Mouse (Mus musculus) cerebellum, postnatal 4 days (tissue): ENCODE data around the gene Strbp.

Source experiments
- DNase-seq, 2 experiments: peaks; one replicate each; pipeline ENCODE4 v3.0.0; 2022; ENCODE audit warnings: low spot score in 2 of 2, mixed read lengths in 1 of 2

Strbp gene

GRCm38 (mm10) chr2:37703230-37703954 is at the start of gene Strbp:
Gene Strbp, minus strand, starts transcription at chr2:37703859.
- peak; percentile 92 to 97 for DNase-seq

- no peak for DNase-seq
These were observed 47.5 kb upstream of the Strbp start for GRCm38 (mm10) chr2:37751114-37751513.

- DNase-seq, result no peak
These were observed 45.7 kb upstream of the Strbp start for GRCm38 (mm10) chr2:37749323-37749722.

GRCm38 (mm10) chr2:37748442-37749066 is 44.9 kb upstream of the Strbp start:
- DNase-seq, result peak in 1 of 2 experiments; percentile 58

GRCm38 (mm10) chr2:37747909-37748308 is 44.2 kb upstream of the Strbp start:
- no peak for DNase-seq

GRCm38 (mm10) chr2:37746293-37747049 is 42.8 kb upstream of the Strbp start:
- DNase-seq, result no peak

GRCm38 (mm10) chr2:37744773-37745395 is 41.2 kb upstream of the Strbp start:
- DNase-seq, result no peak

GRCm38 (mm10) chr2:37741806-37742554 is 38.3 kb upstream of the Strbp start:
- no peak for DNase-seq

GRCm38 (mm10) chr2:37735807-37736188 is 32.1 kb upstream of the Strbp start:
- no peak for DNase-seq

GRCm38 (mm10) chr2:37734979-37735806 is 31.5 kb upstream of the Strbp start:
- no peak for DNase-seq

GRCm38 (mm10) chr2:37731241-37731801 is 27.7 kb upstream of the Strbp start:
- DNase-seq, result no peak

- DNase-seq, result no peak
These were observed 20.6 kb upstream of the Strbp start for GRCm38 (mm10) chr2:37724231-37724630.

- DNase-seq, result no peak
These were observed 19.9 kb upstream of the Strbp start for GRCm38 (mm10) chr2:37723501-37724090.

GRCm38 (mm10) chr2:37722674-37723465 is 19.2 kb upstream of the Strbp start:
- no peak for DNase-seq

- no peak for DNase-seq
These were observed 12.6 kb upstream of the Strbp start for GRCm38 (mm10) chr2:37716266-37716665.

- DNase-seq, result no peak
These were observed 11.7 kb upstream of the Strbp start for GRCm38 (mm10) chr2:37715364-37715763.

- no peak for DNase-seq
These were observed 9.4 kb upstream of the Strbp start for GRCm38 (mm10) chr2:37713100-37713499.

GRCm38 (mm10) chr2:37708835-37709234 is 5.2 kb upstream of the Strbp start:
- no peak for DNase-seq
